Mouse (Mus musculus) cerebellum, adult 18-20 months (tissue): ENCODE data around the gene Dnaja3.

ENCODE experiments used
- DNase-seq, 2 experiments: peaks; one replicate each; pipeline ENCODE4 v3.0.0; 2021

Dnaja3 gene

DNA sequence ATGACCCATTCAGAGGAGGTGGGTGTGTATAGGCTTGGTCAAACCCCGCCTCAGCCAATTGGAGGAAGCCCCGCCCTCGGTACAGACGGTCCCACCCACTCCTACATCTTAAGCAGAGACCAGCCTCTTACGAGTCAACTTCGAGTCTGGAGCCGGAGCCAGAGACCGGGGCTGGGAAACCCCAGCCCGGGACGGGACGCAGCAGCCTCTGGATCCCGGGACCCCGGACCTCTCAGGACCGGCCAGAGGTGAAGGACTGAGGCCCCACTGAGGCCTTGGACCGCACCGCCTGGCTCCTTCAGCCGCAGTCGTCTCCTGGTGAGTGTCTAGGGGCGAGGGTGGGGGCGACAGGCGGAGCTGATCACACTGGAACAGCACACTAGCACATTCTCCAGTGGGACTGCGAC lies at the start of gene Dnaja3, which contains the start of gene Vasn:
TSS of gene Dnaja3 (plus strand) at position 159 of the 407 bp plus-strand sequence.
TSS of gene Vasn (plus strand) at position 111 of the 407 bp plus-strand sequence.
- DNase-seq = peak in 1 of 2 experiments; percentile 28

DNA sequence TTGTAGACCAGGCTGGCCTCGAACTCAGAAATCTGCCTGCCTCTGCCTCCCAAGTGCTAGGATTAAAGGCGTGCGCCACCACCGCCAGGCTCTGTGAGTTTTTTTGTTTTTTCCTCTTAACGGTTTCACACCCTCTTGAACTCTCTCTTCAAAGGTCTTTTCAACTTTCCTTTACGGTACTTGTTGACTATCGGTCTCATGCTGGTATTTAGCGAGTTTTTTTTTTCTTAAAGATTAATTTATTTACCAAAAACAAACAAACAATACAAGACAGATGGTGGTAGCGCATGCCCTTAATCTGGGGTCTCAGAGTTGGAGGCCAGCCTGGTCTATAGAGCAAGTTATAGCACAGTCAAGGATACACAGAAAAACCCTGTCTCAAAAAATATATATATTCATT lies 49.6 kb upstream of the Dnaja3 start:
- DNase-seq = no peak

DNA sequence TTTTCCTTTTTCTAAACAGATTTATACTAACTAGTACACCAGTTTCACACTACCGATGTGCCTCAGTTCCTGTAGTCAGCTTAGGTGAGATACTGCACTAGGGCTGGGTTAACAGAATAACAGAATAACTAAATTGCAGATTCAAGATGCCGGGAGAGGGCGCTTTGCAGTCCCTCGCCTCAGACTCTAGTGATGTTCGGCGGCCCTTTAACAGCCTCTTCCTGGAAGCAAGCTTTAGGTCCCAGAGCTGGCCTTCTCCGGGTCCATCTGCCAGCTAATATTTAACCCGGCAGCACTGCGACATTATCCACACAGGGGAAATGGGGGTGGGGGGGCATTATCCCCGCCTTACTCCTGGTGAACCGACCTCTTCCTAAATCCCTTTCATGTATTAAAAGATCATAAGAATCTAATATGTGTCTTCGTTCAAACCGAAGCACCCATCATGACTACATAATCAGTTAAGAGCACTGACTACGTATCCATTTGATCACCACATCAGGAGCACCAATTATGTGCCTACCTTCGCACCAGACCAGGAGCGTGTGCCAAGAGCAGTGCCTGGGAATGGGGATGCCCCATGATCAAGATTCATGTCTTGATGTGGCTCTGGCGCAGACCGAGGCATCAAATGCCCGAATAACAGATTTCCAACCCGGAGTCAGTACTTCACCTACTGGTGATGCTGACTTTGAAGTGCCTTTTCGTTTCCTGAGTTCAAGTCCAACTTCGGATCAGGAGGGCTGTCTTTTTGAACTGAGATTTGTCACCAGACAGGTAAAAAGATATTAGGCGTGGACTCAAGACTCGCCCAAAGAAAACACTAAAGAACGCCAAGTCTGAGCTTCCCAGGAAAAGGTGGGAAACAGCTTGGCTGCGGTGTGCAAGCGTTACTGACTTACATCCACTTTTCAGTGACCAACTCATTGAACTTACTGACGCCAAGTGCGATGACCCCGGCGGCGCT lies 46.6 kb upstream of the Dnaja3 start:
- peak; percentile 73 to 78 for DNase-seq

DNA sequence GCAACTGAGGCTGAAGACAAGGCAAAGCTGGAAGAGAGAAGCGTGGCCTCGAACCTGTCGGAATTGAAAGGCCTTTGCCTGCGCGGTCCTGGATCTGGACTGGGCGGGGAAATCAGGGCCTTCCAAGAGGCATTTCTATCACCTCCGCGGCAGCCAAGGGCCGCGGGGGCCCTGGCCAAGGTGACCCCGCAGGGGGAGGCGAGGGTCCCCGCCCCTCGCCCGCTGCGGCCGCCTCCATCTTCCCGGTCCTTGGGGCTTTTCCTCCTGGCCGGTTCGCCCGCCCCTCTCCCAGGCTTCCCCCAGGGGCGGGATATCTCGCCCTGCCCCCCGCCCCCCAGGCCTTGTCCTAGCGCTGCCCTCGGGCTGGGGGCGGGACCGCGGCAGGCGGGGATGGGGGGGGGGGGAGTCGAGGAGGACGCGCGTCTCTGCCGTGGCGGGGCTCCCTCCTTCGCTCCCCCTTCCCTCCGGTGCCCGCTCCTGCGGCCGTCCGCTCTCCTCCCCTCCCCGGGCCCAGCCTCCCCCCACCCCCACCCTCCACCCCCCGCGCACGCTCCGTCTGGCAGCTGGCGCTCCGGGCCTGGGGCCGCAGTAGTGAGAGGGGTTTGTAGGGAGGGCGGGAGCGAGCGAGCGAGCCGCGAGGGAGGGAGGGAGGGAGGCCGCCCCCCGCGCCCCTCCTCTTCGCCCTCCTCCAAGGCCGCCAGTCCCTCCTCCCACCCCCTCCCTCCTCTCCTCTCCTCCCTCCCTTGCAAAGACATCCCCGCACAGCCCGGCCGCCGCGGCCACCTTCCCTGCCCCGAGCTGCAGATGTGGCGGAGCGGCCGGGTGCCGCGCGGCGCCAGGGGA lies 45.6 kb upstream of the Dnaja3 start, which contains the start of gene Glis2:
TSS of gene Glis2 (plus strand) at position 743 of the 843 bp plus-strand sequence.
- DNase-seq = peak; percentile 45 to 49

DNA sequence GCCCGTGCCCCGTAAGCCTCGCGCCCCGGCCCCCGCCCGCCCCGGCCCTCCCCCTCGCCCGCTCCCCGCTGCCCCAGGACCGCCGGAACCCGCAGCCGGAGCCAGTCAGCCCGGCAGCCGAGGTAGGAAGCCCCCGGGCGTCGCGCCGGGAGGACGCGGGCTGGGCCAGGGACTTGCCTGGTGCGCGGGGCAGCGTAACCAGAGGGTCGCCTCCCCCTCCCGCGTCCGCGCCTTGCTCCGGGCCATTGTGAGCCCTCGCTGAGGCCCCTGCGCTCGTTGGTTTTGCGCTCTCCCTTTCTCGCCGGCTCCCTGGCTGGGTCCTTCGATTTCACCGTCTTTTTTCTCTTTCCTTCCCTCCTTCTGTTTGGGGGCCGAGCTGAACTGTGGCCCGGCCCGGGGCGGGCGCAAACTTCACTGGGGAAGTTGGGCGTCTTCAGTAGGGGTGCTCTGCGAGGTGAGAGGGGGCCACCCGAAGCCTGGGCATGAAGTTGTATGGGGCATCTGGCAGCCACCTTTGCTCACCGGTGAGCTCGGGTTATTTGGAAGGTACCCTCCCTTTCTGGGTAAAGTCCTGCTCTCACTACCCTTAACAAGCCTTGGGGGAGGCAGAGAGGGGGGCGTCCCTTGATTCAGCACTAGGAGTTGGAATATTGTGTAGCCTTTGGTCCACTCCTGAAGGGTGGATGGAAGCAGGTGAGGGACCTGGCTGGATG lies 44.8 kb upstream of the Dnaja3 start:
- peak; percentile 26 to 65 for DNase-seq

DNA sequence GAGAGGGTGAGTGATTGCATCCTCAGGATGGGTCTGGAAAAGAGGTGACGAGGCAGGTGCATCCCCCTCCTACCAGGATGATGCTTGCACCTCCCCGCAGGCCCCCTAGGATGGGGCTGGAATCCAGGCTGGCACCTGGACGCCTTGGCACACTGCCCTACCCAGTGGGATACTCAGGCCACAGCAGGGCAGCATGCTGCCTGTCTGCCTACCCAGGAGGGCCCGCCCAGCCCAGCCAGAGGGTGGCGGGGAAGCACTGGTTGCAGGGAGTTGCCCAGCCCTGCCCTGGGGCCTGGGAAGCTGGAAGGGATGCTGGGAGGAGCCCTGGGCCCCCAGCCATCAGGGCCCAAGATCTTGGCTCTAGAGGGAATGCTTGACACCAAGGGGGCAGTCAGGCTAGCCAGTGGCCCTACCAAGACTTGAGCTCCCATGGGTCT lies 44.2 kb upstream of the Dnaja3 start:
- peak; percentile 51 to 57 for DNase-seq

DNA sequence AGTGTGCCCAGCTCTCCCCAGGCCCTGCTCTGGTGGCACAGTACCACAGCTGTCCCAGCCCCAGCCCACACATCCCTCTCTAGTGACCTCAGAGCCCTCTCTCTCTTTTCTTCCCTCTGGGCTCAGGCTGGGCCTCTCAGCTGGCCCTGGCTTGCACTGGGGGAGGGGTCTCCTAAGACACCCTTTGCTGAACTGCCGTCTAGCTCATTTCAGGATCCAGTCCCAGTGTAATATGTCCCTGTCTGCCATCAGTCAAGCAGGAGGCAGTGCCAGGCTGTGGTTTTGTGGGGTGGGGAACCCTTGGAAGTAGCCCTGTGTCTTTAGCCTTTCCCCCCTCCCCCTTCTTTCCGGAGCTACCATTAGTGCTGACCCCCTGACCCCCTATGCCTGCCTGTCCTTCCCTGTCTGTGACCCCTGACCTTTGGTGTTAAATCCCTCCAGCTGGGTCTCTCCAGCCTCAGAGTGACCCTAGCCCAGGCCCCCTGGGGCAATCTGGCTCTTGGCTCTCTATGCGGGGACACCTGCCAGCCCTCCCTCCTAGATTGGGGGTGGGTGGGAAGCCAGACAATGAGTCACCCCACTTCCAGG lies 43.6 kb upstream of the Dnaja3 start:
- DNase-seq = no peak

DNA sequence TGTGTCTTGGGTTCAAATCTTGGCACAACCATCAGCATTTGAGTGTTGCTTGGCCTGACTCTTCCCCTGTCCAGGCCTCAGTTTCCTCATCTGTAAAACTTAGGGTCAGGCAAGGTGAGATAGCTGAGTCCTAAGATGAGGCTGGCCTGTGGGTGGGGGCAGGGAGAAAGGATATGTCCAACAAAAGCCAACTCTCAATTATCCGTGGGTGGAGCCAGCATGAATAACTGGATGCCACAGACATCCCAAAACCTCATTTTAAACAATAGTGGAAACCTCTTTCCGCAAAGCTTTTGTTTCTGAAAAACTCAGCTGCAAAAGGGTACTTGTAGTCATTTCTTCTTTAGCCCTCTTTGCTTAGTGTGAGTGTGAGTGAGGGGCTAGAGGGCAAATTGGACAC lies 43.0 kb upstream of the Dnaja3 start:
- no peak for DNase-seq

DNA sequence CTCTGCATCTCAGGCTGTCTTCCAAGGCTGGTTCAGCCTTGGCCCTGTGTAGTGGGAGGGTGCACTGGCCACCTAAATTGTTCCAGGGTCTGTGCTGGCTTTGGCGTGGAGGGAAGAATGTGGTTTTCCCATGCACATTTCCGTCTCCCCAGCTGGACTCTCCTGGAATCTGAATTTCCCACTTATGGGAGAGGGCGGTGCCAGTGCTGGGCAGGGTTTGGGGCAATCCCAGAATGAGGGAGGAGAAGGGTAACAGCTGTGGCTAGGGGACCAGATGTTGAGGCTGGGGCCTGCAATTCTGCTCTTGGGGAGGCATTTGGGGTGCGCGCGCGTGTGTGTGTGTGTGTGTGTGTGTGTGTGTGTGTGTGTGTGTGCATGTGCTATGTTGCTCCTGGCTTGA lies 42.5 kb upstream of the Dnaja3 start:
- no peak for DNase-seq

DNA sequence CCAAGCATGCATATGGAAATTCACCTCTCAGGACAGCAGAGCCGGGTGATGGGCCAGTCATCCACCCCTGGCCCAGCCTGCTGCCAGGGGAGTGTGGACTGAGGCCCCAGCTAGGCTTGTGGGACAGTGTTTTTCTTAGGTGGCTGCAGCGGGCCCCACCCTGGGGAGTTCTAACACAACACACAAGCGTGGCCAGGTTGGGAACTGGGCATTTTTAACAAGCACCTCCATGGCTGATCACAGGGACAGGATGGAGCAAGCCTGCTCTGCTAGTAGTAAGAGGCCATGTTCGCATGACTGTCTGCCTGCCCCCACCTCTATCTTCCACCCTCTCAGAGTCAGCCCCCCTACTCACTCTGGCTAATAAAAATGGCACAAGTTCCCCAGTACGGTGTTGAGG lies 41.7 kb upstream of the Dnaja3 start:
- no peak for DNase-seq

DNA sequence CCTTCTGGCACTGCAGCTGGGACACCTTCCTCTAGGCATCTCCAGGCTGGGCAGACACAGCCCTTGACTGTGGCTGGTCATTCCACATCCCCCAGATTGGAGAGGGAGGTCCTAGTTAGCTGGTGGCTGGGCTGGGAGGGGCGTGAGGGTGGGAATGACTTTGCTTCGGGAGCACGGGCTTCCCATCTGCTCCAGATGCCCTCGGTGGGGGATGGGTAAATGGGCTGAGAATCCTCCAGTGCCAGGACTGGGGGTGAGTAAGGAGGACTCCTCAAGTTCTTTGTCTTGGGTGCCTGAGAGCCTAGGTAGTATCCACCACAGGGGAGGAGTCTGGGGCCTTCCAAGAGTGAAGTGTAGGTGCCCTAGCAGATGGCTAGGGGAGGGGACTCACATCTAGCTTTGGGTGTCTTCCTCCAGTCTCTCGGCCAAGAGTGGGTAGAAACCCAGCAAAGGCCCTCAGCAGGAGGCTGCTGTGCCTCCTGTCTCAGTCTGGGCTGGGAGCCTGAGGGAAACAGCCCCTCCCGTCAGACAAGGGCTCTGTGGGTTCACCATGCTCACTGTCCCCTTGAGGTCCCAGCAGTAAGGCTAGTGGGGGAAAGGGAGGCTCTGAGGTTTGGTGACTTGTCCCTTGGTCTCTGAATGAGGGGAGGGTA lies 40.8 kb upstream of the Dnaja3 start:
- DNase-seq = no peak

DNA sequence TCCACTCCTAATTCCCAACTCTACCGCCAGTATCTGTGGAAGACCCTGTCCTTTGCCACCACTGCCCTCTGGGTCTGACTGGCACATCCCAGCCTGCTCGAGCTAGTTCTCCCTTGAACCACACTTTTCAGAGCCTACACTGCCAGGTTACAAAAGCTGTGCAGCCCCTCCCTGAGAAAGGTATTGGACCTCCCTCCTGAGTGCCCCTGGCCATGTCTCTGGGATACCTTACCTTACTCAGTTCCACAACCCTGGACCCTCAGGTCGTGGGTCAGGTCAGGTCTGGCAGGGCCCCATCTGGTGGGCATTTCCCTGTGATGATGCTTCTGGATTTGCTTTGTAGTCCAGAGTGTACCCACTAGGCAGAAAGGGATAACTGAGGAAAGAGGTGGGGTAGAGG lies 40.2 kb upstream of the Dnaja3 start:
- DNase-seq = no peak

DNA sequence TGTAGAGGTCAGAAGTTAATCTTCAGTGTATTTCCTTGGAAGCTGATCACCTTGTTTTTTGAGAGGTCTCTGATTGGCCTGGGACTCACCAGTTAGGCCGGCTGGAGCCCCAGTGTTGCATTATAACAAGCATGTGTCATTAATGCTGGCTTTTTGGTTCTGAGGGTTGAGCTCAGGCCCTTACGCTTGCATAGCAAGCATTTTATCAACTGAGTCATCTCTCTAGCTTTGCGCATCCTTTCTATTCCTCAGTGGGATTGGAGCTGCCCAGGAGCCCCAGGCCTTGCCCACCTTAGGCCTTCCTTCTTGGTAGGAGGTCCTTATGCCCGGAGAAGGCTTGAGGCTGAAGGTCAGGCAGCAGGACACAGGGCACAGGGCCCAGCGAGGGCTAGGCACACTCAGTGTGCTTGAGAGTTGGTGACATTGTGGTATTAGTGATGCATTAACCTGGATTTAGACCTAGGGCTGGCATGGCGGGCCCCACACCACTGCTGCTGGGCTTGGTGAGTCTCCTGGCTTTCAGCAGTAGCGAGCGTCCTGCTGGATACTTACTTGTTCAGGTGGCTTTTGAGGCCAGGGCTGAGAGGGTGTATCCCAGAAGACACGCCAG lies 39.0 kb upstream of the Dnaja3 start:
- no peak for DNase-seq

DNA sequence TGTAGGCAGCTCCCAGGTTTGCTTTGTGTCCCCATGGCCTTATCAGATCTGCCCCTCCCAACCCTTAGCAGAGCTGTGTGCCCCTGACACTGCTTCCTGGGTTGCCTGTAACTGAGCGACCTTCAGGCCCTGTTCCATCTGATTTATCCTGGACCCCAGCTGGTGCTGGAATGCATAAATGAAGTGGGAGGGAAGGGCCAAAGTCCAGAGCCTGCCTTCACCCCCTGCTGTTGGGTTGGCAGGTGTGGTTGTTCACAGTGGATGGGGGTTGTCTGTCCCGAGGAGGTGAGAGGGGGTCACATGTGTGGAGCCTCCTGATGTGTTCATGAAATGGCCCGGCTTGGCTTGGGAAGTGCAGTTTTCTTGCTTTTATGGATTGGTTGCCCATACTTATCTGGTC lies 37.6 kb upstream of the Dnaja3 start:
- no peak for DNase-seq

DNA sequence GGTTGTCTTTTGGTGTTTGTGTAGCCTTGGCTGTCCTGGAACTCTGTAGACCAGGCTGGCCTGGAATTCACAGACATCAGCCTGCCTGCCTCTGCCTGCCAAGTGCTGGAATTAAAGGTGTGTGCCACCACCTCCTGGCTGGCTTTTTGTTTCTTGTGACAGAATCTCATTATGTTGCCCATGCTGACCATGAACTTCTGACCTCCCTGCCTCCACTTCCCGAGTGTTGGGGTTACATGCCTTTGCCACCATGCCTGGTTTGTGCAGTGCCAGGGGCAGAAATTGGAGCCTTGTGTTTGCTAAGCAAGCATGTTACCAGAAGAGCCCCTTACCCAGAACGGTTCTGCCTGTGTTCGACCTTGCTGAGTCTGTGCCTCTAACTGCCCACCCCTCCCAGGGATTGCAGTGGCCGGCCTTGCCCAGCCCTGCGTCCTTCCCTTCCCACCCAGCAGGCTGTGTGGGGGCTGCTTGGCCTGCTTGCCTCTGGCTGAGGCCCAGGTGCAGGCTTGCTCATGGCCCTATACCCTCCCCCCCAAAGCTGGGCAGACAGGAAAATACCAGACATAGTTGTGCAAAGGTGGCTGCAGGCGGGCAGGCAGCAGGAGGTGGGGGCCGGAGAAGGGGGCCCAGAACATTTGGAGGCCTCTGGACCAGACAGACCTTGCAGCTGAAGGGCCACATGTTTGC lies 36.9 kb upstream of the Dnaja3 start:
- DNase-seq = no peak

DNA sequence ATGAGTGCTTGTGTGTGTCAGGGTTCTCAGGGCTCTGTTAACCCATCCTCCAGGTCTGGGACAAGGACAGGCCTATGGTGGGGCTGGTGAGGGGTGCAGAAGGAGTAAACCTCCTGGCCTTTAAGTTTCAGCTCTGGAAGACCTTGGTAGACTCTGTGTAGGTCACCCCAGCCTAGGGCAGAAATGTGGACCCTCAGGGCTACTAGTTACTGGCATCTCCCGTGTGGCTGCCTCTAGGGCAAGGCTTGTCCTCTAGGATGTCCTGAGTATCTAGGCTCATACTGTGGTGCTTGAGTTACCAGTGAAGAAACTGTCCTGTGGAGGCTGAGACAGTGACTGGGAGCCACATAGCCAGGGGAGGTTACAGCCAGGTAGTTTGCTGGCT lies 36.3 kb upstream of the Dnaja3 start:
- no peak for DNase-seq

DNA sequence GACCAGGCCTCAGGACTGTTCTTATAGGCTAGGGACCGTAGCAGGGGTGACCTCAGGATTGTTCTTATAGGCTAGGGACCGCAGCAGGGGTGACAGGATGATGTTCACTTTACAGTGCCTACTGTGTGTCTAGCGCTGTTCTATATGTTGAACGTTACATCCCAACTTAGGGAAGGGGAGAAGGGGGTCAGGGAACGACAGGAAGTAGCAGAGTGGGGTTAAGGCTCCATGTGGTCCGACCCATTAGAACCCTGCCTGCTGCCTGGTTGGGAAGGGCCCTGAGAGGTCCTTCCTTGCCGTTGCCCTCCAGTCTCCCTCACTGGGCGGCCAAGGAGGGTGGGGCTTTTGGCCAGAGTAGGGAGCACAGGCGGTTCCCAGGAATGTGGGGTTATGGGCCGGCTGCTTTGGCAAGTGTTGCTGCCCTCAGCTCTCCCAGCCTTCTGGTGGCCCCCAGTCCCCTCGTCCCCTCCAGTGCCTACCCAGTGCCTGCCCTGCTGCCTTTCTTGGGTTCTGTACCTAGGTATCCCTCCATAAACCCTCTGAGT lies 35.4 kb upstream of the Dnaja3 start:
- no peak for DNase-seq

DNA sequence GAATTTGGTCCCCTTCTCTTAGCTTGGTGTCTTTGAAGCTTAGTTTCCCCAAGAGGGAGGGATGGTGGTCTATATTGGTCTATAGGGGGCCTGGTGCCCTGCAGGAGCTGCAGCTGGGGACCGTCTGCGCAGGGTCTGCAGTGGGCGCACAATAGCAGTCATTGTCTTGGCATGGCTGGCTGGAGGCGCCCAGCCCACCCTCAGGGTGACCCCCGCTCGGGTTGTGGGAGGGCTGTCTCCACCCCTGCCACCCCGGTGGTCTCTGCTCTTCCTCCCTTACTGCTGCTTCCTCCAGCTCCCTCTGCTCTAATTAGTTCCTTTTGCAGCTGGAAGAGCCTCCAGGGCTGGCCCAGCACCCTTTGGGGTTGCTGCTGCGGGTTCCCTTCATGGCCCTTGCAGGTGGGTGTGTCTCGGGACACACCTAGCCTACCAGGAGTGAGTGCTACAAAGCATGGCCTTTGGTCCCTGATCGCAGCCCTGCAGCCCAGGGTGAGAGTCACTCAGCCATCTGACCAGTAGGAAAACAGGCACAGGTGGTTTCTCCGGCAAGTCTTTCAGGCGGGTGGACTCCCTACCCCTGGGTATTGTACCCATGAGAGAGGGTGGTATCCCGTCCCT lies 34.2 kb upstream of the Dnaja3 start:
- DNase-seq = no peak

DNA sequence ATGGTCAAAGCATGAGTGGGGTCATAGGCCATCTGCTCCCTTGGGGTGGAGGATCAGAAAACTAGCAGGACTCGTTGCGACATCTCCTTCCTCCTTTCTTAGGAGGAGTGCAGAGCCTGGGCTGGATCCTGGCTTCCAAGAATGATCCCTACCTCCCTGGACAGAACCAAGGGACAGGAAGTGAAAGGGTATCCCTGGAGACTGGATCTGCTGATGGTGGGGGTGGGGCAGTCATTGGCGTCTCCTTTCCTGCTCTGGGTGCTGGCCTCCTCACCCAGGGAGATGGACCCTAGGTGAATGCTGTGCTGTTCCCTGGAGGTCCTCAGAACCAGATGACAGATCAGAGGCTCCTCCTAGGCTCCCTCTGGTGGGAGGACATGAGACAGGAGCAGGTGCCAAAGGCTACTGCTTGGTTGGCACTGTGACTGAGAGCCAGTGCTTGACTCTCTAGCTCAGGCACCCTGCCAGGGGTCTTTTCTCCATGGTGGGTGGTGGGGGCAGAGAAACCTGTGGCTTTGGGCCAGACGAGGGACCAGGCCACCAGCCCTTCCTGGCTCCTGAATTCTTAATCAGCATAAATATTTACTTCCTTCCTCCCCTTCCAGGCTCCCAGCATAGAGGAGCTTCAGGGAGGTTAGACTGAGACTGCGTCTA lies 33.2 kb upstream of the Dnaja3 start:
- DNase-seq = peak; percentile 45 to 53
